Mouse (Mus musculus) cerebellum, adult 9-10 months (tissue): ENCODE measurements at regions not wholly inside any gene's neighbourhood (a gene's known extent, or its start where the extent isn't known, plus 50 kb on each side); places are given as distances from the start of the nearest gene placed in this dataset.

Experiments
- DNase-seq: peaks from one replicate; pipeline ENCODE4 v3.0.0; 2022

GRCm38 (mm10) chr5:41206462-41206861, 501.5 kb downstream of the Rab28 start:
- DNase-seq: no peak

GRCm38 (mm10) chr5:41204417-41204816, 503.5 kb downstream of the Rab28 start:
- no peak for DNase-seq

GRCm38 (mm10) chr5:41187193-41187592, 520.8 kb downstream of the Rab28 start:
- no peak for DNase-seq

GRCm38 (mm10) chr5:41177220-41177619, 530.7 kb downstream of the Rab28 start:
- no peak for DNase-seq

- no peak for DNase-seq
Measured at GRCm38 (mm10) chr5:41165870-41166626, 541.9 kb downstream of the Rab28 start.

GRCm38 (mm10) chr5:41125050-41125449, 582.9 kb downstream of the Rab28 start:
- peak; percentile 59 for DNase-seq

GRCm38 (mm10) chr5:41117658-41118057, 590.3 kb downstream of the Rab28 start:
- no peak for DNase-seq

- no peak for DNase-seq
Measured at GRCm38 (mm10) chr5:41087773-41088172, 620.2 kb downstream of the Rab28 start.

- DNase-seq: no peak
Measured at GRCm38 (mm10) chr5:41076412-41076811, 631.5 kb downstream of the Rab28 start.

GRCm38 (mm10) chr5:41061646-41062045, 646.3 kb downstream of the Rab28 start:
- DNase-seq: no peak

GRCm38 (mm10) chr5:41061222-41061621, 646.7 kb downstream of the Rab28 start:
- DNase-seq: no peak

- DNase-seq: no peak
Measured at GRCm38 (mm10) chr5:41058015-41058414, 649.9 kb downstream of the Rab28 start.

GRCm38 (mm10) chr5:41051948-41052347, 656.0 kb downstream of the Rab28 start:
- peak; percentile 19 for DNase-seq

GRCm38 (mm10) chr5:41048515-41048914, 659.4 kb downstream of the Rab28 start:
- DNase-seq: no peak

GRCm38 (mm10) chr5:41045221-41045620, 662.7 kb downstream of the Rab28 start:
- no peak for DNase-seq

GRCm38 (mm10) chr5:41044465-41044864, 663.5 kb downstream of the Rab28 start:
- peak; percentile 65 for DNase-seq

GRCm38 (mm10) chr5:41038790-41039189, 669.2 kb downstream of the Rab28 start:
- DNase-seq: no peak

- DNase-seq: peak; percentile 4
Measured at GRCm38 (mm10) chr5:41006692-41007091, 701.3 kb downstream of the Rab28 start.

- DNase-seq: no peak
Measured at GRCm38 (mm10) chr5:40986562-40986961, 721.4 kb downstream of the Rab28 start.

- DNase-seq: no peak
Measured at GRCm38 (mm10) chr5:40974892-40975291, 733.1 kb downstream of the Rab28 start.

GRCm38 (mm10) chr5:40952901-40953595, 754.9 kb downstream of the Rab28 start:
- peak; percentile 54 for DNase-seq

- DNase-seq: no peak
Measured at GRCm38 (mm10) chr5:40929127-40929526, 778.8 kb downstream of the Rab28 start.

- no peak for DNase-seq
Measured at GRCm38 (mm10) chr5:40920920-40921319, 787.0 kb downstream of the Rab28 start.

- DNase-seq: no peak
Measured at GRCm38 (mm10) chr5:40908803-40909202, 799.2 kb downstream of the Rab28 start.
